ENCODE assay signal across 10 mouse cellular contexts in the genomic region with DNA sequence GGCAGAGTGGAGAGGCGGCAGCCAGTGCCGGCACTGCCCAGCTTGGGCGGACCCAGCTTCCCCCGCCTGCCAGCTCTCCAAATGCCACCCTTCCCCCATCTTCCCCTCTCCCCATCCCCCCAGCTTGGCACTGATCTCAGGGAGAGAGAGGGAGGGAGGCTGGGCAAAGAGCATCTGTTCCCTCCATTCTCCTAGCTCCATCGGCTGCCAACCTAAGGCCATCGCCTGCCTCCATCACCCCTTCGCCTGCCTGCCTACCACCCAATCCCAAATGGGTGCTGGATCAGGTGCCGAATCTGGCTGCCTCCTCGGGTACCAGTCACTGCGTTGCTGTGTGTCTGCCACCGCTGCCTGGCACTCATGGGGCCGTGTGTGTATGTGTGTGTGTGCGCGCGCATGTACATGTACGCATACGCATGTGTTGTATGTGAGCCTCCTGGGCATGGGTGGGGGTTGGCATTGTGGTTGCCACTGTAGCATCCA. TPM values are rescaled to one million over a fixed set of nuclear protein-coding genes. Genes with fewer than 3 reads are reported as not detected.
DNase-seq lines count a peak whose midpoint lies in the region; ATAC-seq and TF ChIP-seq lines count a peak whose summit lies in the region.
"Had no signal": no experiment of that assay in that cellular context is flagged by ENCODE, and none has a peak within 500 bp of the region (broad histone marks: within the 10 kb centered on the region; RNA-seq: fewer than 3 reads in every experiment).

No protein-coding gene starts in this region.

- intact Hi-C loops in left cerebral cortex, adult 2 months (cut with DNase I), result loop anchor here (1.0 to 2.0 kb wide), 2 partner anchors 21 to 39 kb away; a partner anchor contains a TSS

- WGBS in lung, postnatal 0 days, result 80% methylated on average over 17 of the region's 17 CpGs
- WGBS in forebrain, postnatal 0 days, result 25% methylated on average over 17 of the region's 17 CpGs

- H3K27ac ChIP-seq in lung, postnatal 0 days (ENCODE audit: low read length), result no peak overlapping the region
- H3K27ac ChIP-seq in forebrain, postnatal 0 days (ENCODE audit: low read depth, low read length), result peak overlapping the region; percentile 98
- H3K27ac ChIP-seq in left cerebral cortex, adult 2 months, result peak overlapping the region; percentile 94
- H3K27ac ChIP-seq: heart, embryonic 13.5 days had no signal

- no peak overlapping the region for H3K4me3 ChIP-seq in lung, postnatal 0 days (ENCODE audit: low read depth, low read length)
- H3K4me3 ChIP-seq in forebrain, postnatal 0 days (ENCODE audit: low read depth, low read length), result peak overlapping the region; percentile 37
- H3K4me3 ChIP-seq in left cerebral cortex, adult 2 months, result peak overlapping the region; percentile 39
- H3K4me3 ChIP-seq: heart, embryonic 13.5 days had no signal

- TF ChIP-seq CTCF in lung, postnatal 0 days (IDR thresholded peaks at IDR 0.05), result no peak
- no peak for TF ChIP-seq CTCF in forebrain, postnatal 0 days (IDR thresholded peaks at IDR 0.05; ENCODE audit: low read depth)
- TF ChIP-seq CTCF in left cerebral cortex, adult 2 months (IDR thresholded peaks at IDR 0.05), result no peak

- H3K27me3 ChIP-seq in lung, postnatal 0 days (replicated peaks; ENCODE audit: insufficient read depth, low read length), result no peaks in the 10 kb centered on the region
- no peaks in the 10 kb centered on the region for H3K27me3 ChIP-seq in forebrain, postnatal 0 days (ENCODE audit: insufficient read depth, low read length)
- H3K27me3 ChIP-seq: Patski had no signal

- no peak for ATAC-seq in lung, postnatal 0 days
- peak; percentile 81 for ATAC-seq in forebrain, postnatal 0 days
- ATAC-seq: Patski had no signal

- H3K9me3 ChIP-seq in lung, postnatal 0 days (ENCODE audit: low read length), result no peaks in the 10 kb centered on the region
- no peaks in the 10 kb centered on the region for H3K9me3 ChIP-seq in forebrain, postnatal 0 days (ENCODE audit: low read length)
- H3K9me3 ChIP-seq: heart, embryonic 13.5 days had no signal

- DNase-seq in lung, postnatal 0 days (ENCODE audit: low spot score), result peak; percentile 10
- DNase-seq in lung, adult 18-20 months, result no peak
- peak; percentile 96 for DNase-seq in forebrain, postnatal 0 days
- DNase-seq in left cerebral cortex, adult 2 months (ENCODE audit: extremely low spot score in 1 of 2, low spot score in 2 of 2), result peak; percentile 76 to 82
- peak; percentile 79 for DNase-seq in right cerebral cortex, postnatal 25 days
- no peak for DNase-seq in spleen, postnatal 14 days (ENCODE audit: low spot score in 2 of 2)
- DNase-seq in embryo, embryonic 9.5 days (ENCODE audit: extremely low spot score), result no peak
- no peak for DNase-seq in spleen, adult 18-20 months

- no peak for TF ChIP-seq EP300 in lung, postnatal 0 days (IDR thresholded peaks at IDR 0.05)

- H3K36me3 ChIP-seq in lung, postnatal 0 days (ENCODE audit: insufficient read depth, low read length), result no peaks in the 10 kb centered on the region
- no peaks in the 10 kb centered on the region for H3K36me3 ChIP-seq in forebrain, postnatal 0 days (ENCODE audit: insufficient read depth)
- H3K36me3 ChIP-seq: heart, embryonic 13.5 days had no signal

- no peak overlapping the region for H3K4me2 ChIP-seq in lung, postnatal 0 days (replicated peaks; ENCODE audit: low read depth, low read length)
- peak overlapping the region; percentile 60 for H3K4me2 ChIP-seq in forebrain, postnatal 0 days (ENCODE audit: low read depth)
- H3K4me2 ChIP-seq: heart, embryonic 13.5 days had no signal

- no peak overlapping the region for H3K9ac ChIP-seq in lung, postnatal 0 days (replicated peaks; ENCODE audit: low read depth)
- H3K9ac ChIP-seq in forebrain, postnatal 0 days, result peak overlapping the region; percentile 55
- H3K9ac ChIP-seq: heart, embryonic 13.5 days had no signal

- no peaks in the 10 kb centered on the region for H3K4me1 ChIP-seq in lung, postnatal 0 days (ENCODE audit: insufficient read depth, low read depth, low read length)
- H3K4me1 ChIP-seq in forebrain, postnatal 0 days (ENCODE audit: insufficient read depth), result peaks cover 42% of the 10 kb centered on the region
- H3K4me1 ChIP-seq: heart, embryonic 13.5 days had no signal

RNA-seq across cellular contexts. Expression of a gene that starts 38.4 kb away (rescaled TPM):
- 1.0 and 1.7 TPM in 2 replicates for polyA plus RNA-seq in lung, postnatal 0 days (2015; fragmentation: Nextera tagmentation; extraction: Ambion mirVana)
- total RNA-seq in forebrain, postnatal 0 days (2014; rRNA removed), result 8.9 and 11.1 TPM in 2 replicates
- polyA plus RNA-seq in forebrain, postnatal 0 days (2015; fragmentation: Nextera tagmentation; extraction: Ambion mirVana), result 2.7 and 7.5 TPM in 2 replicates
- 10 to 100 TPM; 47.0 to 61.6 TPM for total RNA-seq in left cerebral cortex, adult 2 months (2021)

RNA-seq across cellular contexts. Expression of a gene that starts 38.5 kb away (rescaled TPM):
- 59.1 and 62.8 TPM in 2 replicates for polyA plus RNA-seq in lung, postnatal 0 days (2015; fragmentation: Nextera tagmentation; extraction: Ambion mirVana)
- 24.2 and 36.8 TPM in 2 replicates for total RNA-seq in forebrain, postnatal 0 days (2014; rRNA removed)
- polyA plus RNA-seq in forebrain, postnatal 0 days (2015; fragmentation: Nextera tagmentation; extraction: Ambion mirVana), result 47.9 and 51.3 TPM in 2 replicates
- total RNA-seq in left cerebral cortex, adult 2 months (2021), result 10 to 100 TPM; 26.7 to 30.7 TPM

RNA-seq across cellular contexts. Expression of a gene that starts 40.8 kb away (rescaled TPM):
- 13.6 and 14.1 TPM in 2 replicates for polyA plus RNA-seq in lung, postnatal 0 days (2015; fragmentation: Nextera tagmentation; extraction: Ambion mirVana)
- 49.0 and 55.2 TPM in 2 replicates for total RNA-seq in forebrain, postnatal 0 days (2014; rRNA removed)
- polyA plus RNA-seq in forebrain, postnatal 0 days (2015; fragmentation: Nextera tagmentation; extraction: Ambion mirVana), result 47.2 and 48.0 TPM in 2 replicates
- 10 to 100 TPM; 18.1 to 22.8 TPM for total RNA-seq in left cerebral cortex, adult 2 months (2021)

RNA-seq across cellular contexts. Expression of a gene that starts 52.6 kb away (rescaled TPM):
- polyA plus RNA-seq in lung, postnatal 0 days (2015; fragmentation: Nextera tagmentation; extraction: Ambion mirVana), result 11.5 and 13.3 TPM in 2 replicates
- 11.3 and 12.8 TPM in 2 replicates for total RNA-seq in forebrain, postnatal 0 days (2014; rRNA removed)
- polyA plus RNA-seq in forebrain, postnatal 0 days (2015; fragmentation: Nextera tagmentation; extraction: Ambion mirVana), result 4.2 and 5.5 TPM in 2 replicates
- total RNA-seq in left cerebral cortex, adult 2 months (2021), result 1 to 10 TPM; 7.7 to 9.5 TPM

RNA-seq across cellular contexts. Expression of a gene that starts 59.3 kb away (rescaled TPM):
- polyA plus RNA-seq in lung, postnatal 0 days (2015; fragmentation: Nextera tagmentation; extraction: Ambion mirVana), result 16.4 and 19.1 TPM in 2 replicates
- total RNA-seq in forebrain, postnatal 0 days (2014; rRNA removed), result 8.5 and 9.3 TPM in 2 replicates
- polyA plus RNA-seq in forebrain, postnatal 0 days (2015; fragmentation: Nextera tagmentation; extraction: Ambion mirVana), result 8.8 and 9.6 TPM in 2 replicates
- 10 to 100 TPM; 22.1 to 24.2 TPM for total RNA-seq in left cerebral cortex, adult 2 months (2021)

Comparison
In these comparisons a context has a peak if more than half of its experiments do, and no peak if none do; other contexts are left out.
1. DNase-seq: peak in lung, postnatal 0 days (single experiment), forebrain, postnatal 0 days (single experiment), left cerebral cortex, adult 2 months (2 of 2) and right cerebral cortex, postnatal 25 days (single experiment); none in lung, adult 18-20 months (0 of 2), spleen, postnatal 14 days (0 of 2), embryo, embryonic 9.5 days (single experiment) and spleen, adult 18-20 months (0 of 2).